Mouse (Mus musculus): ENCODE data around the gene Ttc22. TPM values are rescaled to one million over a fixed set of nuclear protein-coding genes. Genes with fewer than 3 reads are reported as not detected.

Ttc22 gene
- polyA plus RNA-seq, 1 experiment from 2014 or later: 15.1 TPM

Other genes starting within 250 kb of the Ttc22 start
- 189 TPM in 2 replicates for gene Pcsk9, start 158.1 kb upstream of the Ttc22 start, polyA plus RNA-seq (2015; fragmentation: Nextera tagmentation; extraction: Ambion mirVana)
- gene Bsnd, start 130.1 kb upstream of the Ttc22 start, polyA plus RNA-seq (2015; fragmentation: Nextera tagmentation; extraction: Ambion mirVana): not detected in 2 replicates
- gene Dhcr24, start 61.4 kb upstream of the Ttc22 start, polyA plus RNA-seq (2015; fragmentation: Nextera tagmentation; extraction: Ambion mirVana): 5.5 and 6.4 TPM in 2 replicates
- not detected in 2 replicates for gene Lexm, start 5.2 kb upstream of the Ttc22 start, polyA plus RNA-seq (2015; fragmentation: Nextera tagmentation; extraction: Ambion mirVana)
- 15.9 TPM in 2 replicates for gene Pars2, start 28.6 kb downstream of the Ttc22 start, polyA plus RNA-seq (2015; fragmentation: Nextera tagmentation; extraction: Ambion mirVana)
- gene Ttc4, start 56.5 kb downstream of the Ttc22 start, polyA plus RNA-seq (2015; fragmentation: Nextera tagmentation; extraction: Ambion mirVana): 76.3 and 80.8 TPM in 2 replicates
- 0.20 and 0.22 TPM in 2 replicates for gene Mroh7, start 108.5 kb downstream of the Ttc22 start, polyA plus RNA-seq (2015; fragmentation: Nextera tagmentation; extraction: Ambion mirVana)
- gene Fam151a, start 111.5 kb downstream of the Ttc22 start, polyA plus RNA-seq (2015; fragmentation: Nextera tagmentation; extraction: Ambion mirVana): 0.73 and 1.5 TPM in 2 replicates
- 18.3 and 21.5 TPM in 2 replicates for gene Acot11, start 182.6 kb downstream of the Ttc22 start, polyA plus RNA-seq (2015; fragmentation: Nextera tagmentation; extraction: Ambion mirVana)

Data from intestine, embryonic 16.5 days (tissue).